Mouse (Mus musculus): ENCODE measurements around the gene 4931428F04Rik. TPM values are rescaled to one million over a fixed set of nuclear protein-coding genes. Genes with fewer than 3 reads are reported as not detected.
A peak's percentile ranks its signal among the peaks of the same experiment; 100 is the strongest.

4931428F04Rik gene
- polyA plus RNA-seq, 1 experiment, result 1.6 TPM

- Histone ChIP-seq H3K36me3 (replicated peaks; ENCODE audit: low read length) (peaks cover 70% of the 10 kb centered on the region), H3K4me3 (replicated peaks) (peak overlapping the region; percentile 96), H3K27me3 (replicated peaks) (no peaks in the 10 kb centered on the region), H3K4me1 (peaks cover 86% of the 10 kb centered on the region), H3K9me3 (no peaks in the 10 kb centered on the region)
- TF ChIP-seq FLI1 (IDR thresholded peaks at IDR 0.05; ENCODE audit: low read length) (no peak), GATA1 (IDR thresholded peaks at IDR 0.05; ENCODE audit: borderline replicate concordance, low read length) (no peak)
Observed at GRCm38 (mm10) chr8:105325641-105326093, 36.0 kb upstream of the 4931428F04Rik start.

- Histone ChIP-seq H3K9me3 (no peaks in the 10 kb centered on the region), H3K36me3 (replicated peaks; ENCODE audit: low read length) (peaks cover 66% of the 10 kb centered on the region), H3K4me1 (peaks cover 87% of the 10 kb centered on the region), H3K27me3 (replicated peaks) (no peaks in the 10 kb centered on the region), H3K4me3 (replicated peaks) (peak overlapping the region; percentile 96)
- TF ChIP-seq GATA1 (IDR thresholded peaks at IDR 0.05; ENCODE audit: borderline replicate concordance, low read length) (peak; percentile 28; the same call in 1 of the 3 replicates), FLI1 (IDR thresholded peaks at IDR 0.05; ENCODE audit: low read length) (no peak)
Observed at GRCm38 (mm10) chr8:105323183-105323582, 33.5 kb upstream of the 4931428F04Rik start.

GRCm38 (mm10) chr8:105318662-105319190 lies 29.1 kb upstream of the 4931428F04Rik start:
- Histone ChIP-seq H3K36me3 (replicated peaks; ENCODE audit: low read length) (peaks cover 88% of the 10 kb centered on the region), H3K4me1 (peaks cover 99% of the 10 kb centered on the region)

GRCm38 (mm10) chr8:105317941-105318340 lies 28.3 kb upstream of the 4931428F04Rik start:
- TF ChIP-seq GATA1 (IDR thresholded peaks at IDR 0.05; ENCODE audit: borderline replicate concordance, low read length) (no peak), FLI1 (IDR thresholded peaks at IDR 0.05; ENCODE audit: low read length) (no peak)
- H3K4me3 ChIP-seq (replicated peaks), result peak overlapping the region; percentile 75
- H3K9me3 ChIP-seq, result no peaks in the 10 kb centered on the region
- H3K4me1 ChIP-seq, result peaks cover 99% of the 10 kb centered on the region
- H3K27me3 ChIP-seq (replicated peaks), result no peaks in the 10 kb centered on the region
- peaks cover 90% of the 10 kb centered on the region for H3K36me3 ChIP-seq (replicated peaks; ENCODE audit: low read length)

More at GRCm38 (mm10) chr8:105318662-105319190, 29.1 kb upstream of the 4931428F04Rik start:
- TF ChIP-seq FLI1 (IDR thresholded peaks at IDR 0.05; ENCODE audit: low read length) (no peak), GATA1 (IDR thresholded peaks at IDR 0.05; ENCODE audit: borderline replicate concordance, low read length) (no peak)
- peak overlapping the region; percentile 88 for H3K4me3 ChIP-seq (replicated peaks)
- H3K9me3 ChIP-seq, result no peaks in the 10 kb centered on the region
- no peaks in the 10 kb centered on the region for H3K27me3 ChIP-seq (replicated peaks)

- no peaks in the 10 kb centered on the region for H3K9me3 ChIP-seq
- H3K4me1 ChIP-seq, result peaks cover 95% of the 10 kb centered on the region
- peak overlapping the region; percentile 14 for H3K4me3 ChIP-seq (replicated peaks)
- no peaks in the 10 kb centered on the region for H3K27me3 ChIP-seq (replicated peaks)
- peaks cover 99% of the 10 kb centered on the region for H3K36me3 ChIP-seq (replicated peaks; ENCODE audit: low read length)
- TF ChIP-seq FLI1 (IDR thresholded peaks at IDR 0.05; ENCODE audit: low read length), result no peak
- no peak for TF ChIP-seq GATA1 (IDR thresholded peaks at IDR 0.05; ENCODE audit: borderline replicate concordance, low read length)
Observed at GRCm38 (mm10) chr8:105315073-105315769, 25.6 kb upstream of the 4931428F04Rik start.

- no peak overlapping the region for H3K4me3 ChIP-seq (replicated peaks)
- H3K36me3 ChIP-seq (replicated peaks; ENCODE audit: low read length), result peaks cover 99% of the 10 kb centered on the region
- peaks cover 95% of the 10 kb centered on the region for H3K4me1 ChIP-seq
- H3K9me3 ChIP-seq, result no peaks in the 10 kb centered on the region
- TF ChIP-seq FLI1 (IDR thresholded peaks at IDR 0.05; ENCODE audit: low read length) (no peak), GATA1 (IDR thresholded peaks at IDR 0.05; ENCODE audit: borderline replicate concordance, low read length) (no peak)
- H3K27me3 ChIP-seq (replicated peaks), result no peaks in the 10 kb centered on the region
Observed at GRCm38 (mm10) chr8:105313622-105314402, 24.1 kb upstream of the 4931428F04Rik start.

- Histone ChIP-seq H3K4me3 (replicated peaks) (peak overlapping the region; percentile 59), H3K4me1 (peaks cover 95% of the 10 kb centered on the region), H3K9me3 (no peaks in the 10 kb centered on the region), H3K36me3 (replicated peaks; ENCODE audit: low read length) (peaks cover 99% of the 10 kb centered on the region), H3K27me3 (replicated peaks) (no peaks in the 10 kb centered on the region)
- TF ChIP-seq GATA1 (IDR thresholded peaks at IDR 0.05; ENCODE audit: borderline replicate concordance, low read length), result no peak
- TF ChIP-seq FLI1 (IDR thresholded peaks at IDR 0.05; ENCODE audit: low read length), result no peak
Observed at GRCm38 (mm10) chr8:105312891-105313481, 23.3 kb upstream of the 4931428F04Rik start.

GRCm38 (mm10) chr8:105311718-105312117 lies 22.1 kb upstream of the 4931428F04Rik start:
- H3K4me3 ChIP-seq (replicated peaks), result peak overlapping the region; percentile 9
- peaks cover 95% of the 10 kb centered on the region for H3K4me1 ChIP-seq
- peaks cover 99% of the 10 kb centered on the region for H3K36me3 ChIP-seq (replicated peaks; ENCODE audit: low read length)
- no peaks in the 10 kb centered on the region for H3K9me3 ChIP-seq
- H3K27me3 ChIP-seq (replicated peaks), result no peaks in the 10 kb centered on the region
- TF ChIP-seq GATA1 (IDR thresholded peaks at IDR 0.05; ENCODE audit: borderline replicate concordance, low read length) (no peak), FLI1 (IDR thresholded peaks at IDR 0.05; ENCODE audit: low read length) (no peak)

- H3K27me3 ChIP-seq (replicated peaks), result no peaks in the 10 kb centered on the region
- peaks cover 95% of the 10 kb centered on the region for H3K4me1 ChIP-seq
- H3K4me3 ChIP-seq (replicated peaks), result no peak overlapping the region
- no peak for TF ChIP-seq GATA1 (IDR thresholded peaks at IDR 0.05; ENCODE audit: borderline replicate concordance, low read length)
- TF ChIP-seq FLI1 (IDR thresholded peaks at IDR 0.05; ENCODE audit: low read length), result no peak
- no peaks in the 10 kb centered on the region for H3K9me3 ChIP-seq
- peaks cover 94% of the 10 kb centered on the region for H3K36me3 ChIP-seq (replicated peaks; ENCODE audit: low read length)
Observed at GRCm38 (mm10) chr8:105310118-105310517, 20.5 kb upstream of the 4931428F04Rik start.

Measured in megakaryocyte, embryonic 14.5 days (primary cell).